Mouse (Mus musculus) left cerebral cortex, postnatal 14 days (tissue): Measurements from ENCODE around the gene Slc16a1. TPM values are rescaled to one million over a fixed set of nuclear protein-coding genes. Genes with fewer than 3 reads are reported as not detected.

Experiments
- DNase-seq, 2 experiments: peaks; one replicate each; pipeline ENCODE4 v3.0.0; 2021 to 2022; ENCODE audit warnings: low spot score in 2 of 2, mixed read lengths in 1 of 2
- intact Hi-C: fragments of 180-260 bp; cut with DNase I; formaldehyde crosslinking; loops from one replicate; pipeline ENCODE4 v1.15.1; 2025
- total RNA-seq, 2 experiments: library from RNA; stranded (reverse); gene quantifications; 2 replicates each; pipeline ENCODE4 v1.2.3; 2021

Slc16a1 gene
- total RNA-seq, 2 experiments from 2014 or later = 73.0 to 75.0 TPM

- peak; percentile 35 to 46 for DNase-seq
- intact Hi-C loops = loop anchor here (5.0 kb wide), 1 partner anchor 95 kb away; no protein-coding TSS in a partner anchor
Observed at GRCm38 (mm10) chr3:104637427-104638402, 753 bp upstream of the Slc16a1 start.

DNA sequence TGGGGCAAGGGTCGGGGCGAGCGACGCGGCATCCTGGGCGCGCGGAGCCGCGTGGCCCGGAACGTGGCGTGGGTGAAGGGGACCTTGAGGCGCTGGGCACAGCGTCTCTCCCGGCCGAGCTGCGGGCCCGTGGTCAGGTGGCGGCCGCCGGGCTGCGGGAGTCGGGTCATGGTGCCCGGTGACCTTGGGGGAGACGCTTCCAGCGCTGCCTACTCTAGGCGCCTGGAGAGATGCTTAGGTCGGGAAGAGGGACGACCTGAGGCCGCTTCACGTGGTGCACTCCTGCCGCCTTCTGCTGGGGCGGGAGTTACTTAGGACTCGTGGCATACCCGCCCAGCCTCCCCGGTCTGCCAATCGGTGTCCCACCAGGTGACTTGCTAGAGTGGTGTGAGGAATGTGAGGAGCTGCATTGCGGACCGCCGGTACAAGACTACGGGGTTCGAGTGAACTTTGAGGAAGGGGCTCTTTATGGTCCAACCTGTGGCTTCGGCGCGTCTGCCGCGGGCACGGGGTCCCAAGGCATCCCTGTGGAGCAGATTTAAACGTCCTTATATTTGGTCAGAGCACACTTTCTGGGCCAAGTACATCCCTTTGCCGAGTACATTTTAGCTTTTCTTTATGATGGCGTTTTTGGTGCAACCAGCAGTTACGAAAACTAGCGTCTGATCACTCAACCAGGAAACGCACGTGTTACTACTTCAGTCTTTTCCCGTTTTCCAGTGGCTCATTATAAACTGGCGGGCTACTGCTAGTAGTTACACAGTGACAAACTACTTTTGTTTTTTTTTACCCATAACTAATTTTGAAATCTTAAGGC is 672 bp downstream of the Slc16a1 start:
- DNase-seq = peak; percentile 30 to 53
- intact Hi-C loops = loop anchor here (5.0 kb wide), 1 partner anchor 97 kb away; no protein-coding TSS in a partner anchor

- intact Hi-C loops = loop anchor here (5.0 kb wide), 1 partner anchor 98 kb away; no protein-coding TSS in a partner anchor
- DNase-seq = no peak
Observed at GRCm38 (mm10) chr3:104639749-104640368, 1.4 kb downstream of the Slc16a1 start.

- intact Hi-C loops = no loop called here
Observed at GRCm38 (mm10) chr3:104640855-104641254, 2.4 kb downstream of the Slc16a1 start.

DNA sequence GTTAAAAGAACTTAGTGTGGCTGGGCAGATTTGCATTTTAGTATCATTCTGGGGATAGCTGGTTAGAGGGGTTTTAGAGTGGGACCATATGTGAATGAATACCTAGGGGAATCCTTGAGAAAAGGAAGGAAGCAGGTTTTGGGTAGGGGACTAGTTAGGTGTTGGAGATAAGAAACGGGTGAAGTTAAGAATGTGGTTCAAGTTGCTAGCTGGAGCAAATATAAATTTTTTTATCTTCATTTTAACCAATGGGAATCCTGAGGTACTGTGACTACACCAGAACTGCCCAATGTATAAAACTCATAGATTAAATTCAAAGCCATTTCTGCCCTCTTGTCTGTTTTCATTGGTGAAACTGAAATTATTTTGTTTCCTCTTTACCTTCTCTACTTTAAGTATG is 2.8 kb downstream of the Slc16a1 start:
- intact Hi-C loops = no loop called here
- no peak for DNase-seq

More at GRCm38 (mm10) chr3:104640855-104641254, 2.4 kb downstream of the Slc16a1 start:
- no peak for DNase-seq

GRCm38 (mm10) chr3:104643113-104643512 is 4.6 kb downstream of the Slc16a1 start:
- intact Hi-C loops = no loop called here
- no peak for DNase-seq

DNA sequence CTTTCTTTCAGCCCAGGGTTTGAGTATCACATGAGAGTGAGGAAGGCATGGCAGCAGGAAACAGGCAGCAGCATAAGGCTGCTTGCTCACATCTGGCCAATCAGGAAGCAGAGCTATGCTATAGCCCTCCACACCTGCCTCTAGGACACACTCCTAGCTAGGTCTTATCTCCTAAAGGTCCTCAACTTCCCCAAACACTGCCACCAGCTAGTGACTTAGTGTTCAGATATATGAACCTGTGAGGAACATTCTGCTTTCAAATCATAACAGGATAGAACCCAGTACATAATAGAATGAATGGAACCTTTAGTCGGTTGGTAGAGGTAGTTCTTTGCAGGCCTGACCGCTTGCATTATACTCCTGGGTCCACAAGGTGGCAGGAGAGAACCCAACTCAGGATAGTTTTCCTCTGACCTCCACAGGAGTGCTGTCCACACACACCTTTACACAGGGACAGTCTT is 5.4 kb downstream of the Slc16a1 start:
- DNase-seq = peak; percentile 43 to 68
- intact Hi-C loops = loop anchor here (2.0 kb wide), 1 partner anchor 31 kb away; no protein-coding TSS in a partner anchor

- DNase-seq = no peak
- intact Hi-C loops = loop anchor here (2.0 kb wide), 1 partner anchor 30 kb away; no protein-coding TSS in a partner anchor
Observed at GRCm38 (mm10) chr3:104644371-104644770, 5.9 kb downstream of the Slc16a1 start.

DNA sequence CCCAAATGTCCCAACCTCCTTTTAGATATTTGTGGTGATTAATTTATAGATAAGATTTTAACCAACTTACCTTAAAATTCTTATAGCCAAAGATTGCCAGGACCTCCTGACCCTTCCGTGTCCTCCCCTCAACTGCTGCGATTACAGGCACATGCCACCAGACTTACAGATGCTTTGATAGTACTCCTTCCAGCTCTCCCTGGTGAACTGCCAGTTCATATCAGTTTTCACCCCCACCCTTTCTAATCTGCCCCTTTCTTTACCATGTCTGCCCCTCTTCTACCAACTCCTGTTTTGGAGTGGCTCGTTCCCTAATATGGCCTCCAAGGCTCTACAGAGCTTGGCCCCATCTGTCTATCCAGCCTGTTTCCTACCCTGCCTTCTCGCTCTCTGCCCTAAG is 15.8 kb downstream of the Slc16a1 start:
- no peak for DNase-seq
- intact Hi-C loops = no loop called here

DNA sequence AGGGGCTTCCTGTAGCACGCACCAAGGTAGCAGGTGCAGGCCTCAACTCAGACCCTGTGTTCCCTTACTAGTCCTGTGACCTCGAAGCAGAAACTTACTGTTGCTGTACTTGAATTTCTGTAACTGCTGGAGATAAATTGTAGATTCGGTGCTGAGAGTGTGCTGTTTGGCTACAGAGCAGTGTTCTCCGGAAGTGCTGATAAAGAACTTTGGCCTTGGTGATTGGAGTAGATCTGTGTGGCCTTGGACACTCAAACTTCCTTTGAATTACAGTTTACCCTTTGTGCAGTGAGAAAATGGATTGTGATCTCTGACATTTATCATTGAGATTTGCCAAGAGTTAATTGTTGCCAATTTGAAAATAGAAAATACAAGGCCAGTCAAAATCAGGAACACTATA is 16.5 kb downstream of the Slc16a1 start:
- intact Hi-C loops = no loop called here
- no peak for DNase-seq

- intact Hi-C loops = no loop called here
- no peak for DNase-seq
Observed at GRCm38 (mm10) chr3:104658706-104659105, 20.2 kb downstream of the Slc16a1 start.

DNA sequence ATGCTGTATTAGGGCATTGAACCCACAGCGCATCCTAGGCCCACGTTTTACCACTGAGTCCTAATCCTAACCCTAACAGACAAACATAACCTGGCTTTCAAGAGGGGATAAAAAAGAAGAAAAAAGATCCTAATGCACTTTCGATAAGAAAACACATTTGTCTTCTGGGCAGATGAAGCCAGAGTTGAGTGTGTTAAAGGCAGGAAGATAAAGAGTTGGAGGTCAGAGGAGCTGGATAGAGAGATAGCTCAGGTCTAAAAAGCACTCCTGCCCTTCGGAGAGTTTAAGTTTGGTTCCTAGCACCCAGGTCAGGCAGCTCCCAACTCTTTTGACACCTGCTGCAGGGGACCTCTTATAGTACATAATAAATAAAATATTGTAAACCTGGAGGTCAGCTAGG is 21.3 kb downstream of the Slc16a1 start:
- DNase-seq = no peak
- intact Hi-C loops = no loop called here

DNA sequence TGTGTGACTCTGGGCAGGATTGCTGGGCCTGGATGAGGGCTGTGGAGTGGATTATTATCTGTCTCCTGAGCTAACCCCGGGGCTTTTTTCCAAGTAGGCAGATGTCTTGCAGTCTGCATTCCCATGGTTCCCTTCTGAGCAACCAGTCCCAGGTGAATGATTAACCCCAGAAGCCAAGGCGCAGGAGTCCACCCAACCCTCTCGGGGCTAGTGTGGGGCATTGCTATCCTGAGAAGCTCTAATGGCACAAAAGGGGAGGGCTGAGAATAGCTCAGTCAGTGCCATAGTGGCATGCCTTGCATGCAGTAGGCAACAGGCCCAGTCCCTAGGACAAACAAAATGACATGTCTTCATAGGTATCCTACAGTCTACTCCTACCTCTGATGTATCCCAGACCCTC is 22.1 kb downstream of the Slc16a1 start:
- intact Hi-C loops = no loop called here
- DNase-seq = no peak

- intact Hi-C loops = no loop called here
Observed at GRCm38 (mm10) chr3:104662007-104662406, 23.5 kb downstream of the Slc16a1 start.

GRCm38 (mm10) chr3:104662926-104663325 is 24.5 kb downstream of the Slc16a1 start:
- intact Hi-C loops = no loop called here
- no peak for DNase-seq

More at GRCm38 (mm10) chr3:104662007-104662406, 23.5 kb downstream of the Slc16a1 start:
- DNase-seq = no peak

- intact Hi-C loops = no loop called here
- peak; percentile 70 to 81 for DNase-seq
Observed at GRCm38 (mm10) chr3:104666950-104667349, 28.5 kb downstream of the Slc16a1 start.

DNA sequence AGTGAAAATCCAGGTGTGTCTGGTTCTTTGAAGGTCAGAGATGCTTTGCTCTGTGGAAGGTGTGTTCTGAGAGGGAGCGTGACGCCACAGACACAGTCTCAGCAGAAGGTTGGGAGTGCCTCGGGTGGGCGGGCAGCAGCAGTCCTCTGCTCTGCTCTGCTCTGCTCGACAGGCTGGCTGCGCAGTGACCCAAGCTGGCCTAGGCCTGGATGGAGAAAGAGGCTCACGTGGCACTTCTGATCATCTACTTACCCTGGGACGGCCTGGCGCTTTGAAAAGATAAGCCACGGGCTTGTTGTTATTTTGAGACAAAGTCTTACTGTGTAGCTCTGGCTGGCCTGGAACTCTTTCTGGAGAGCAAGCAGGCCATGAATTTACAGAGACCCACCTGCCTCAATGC is 29.0 kb downstream of the Slc16a1 start:
- intact Hi-C loops = no loop called here
- no peak for DNase-seq

GRCm38 (mm10) chr3:104668989-104669388 is 30.5 kb downstream of the Slc16a1 start:
- DNase-seq = no peak
- intact Hi-C loops = no loop called here

DNA sequence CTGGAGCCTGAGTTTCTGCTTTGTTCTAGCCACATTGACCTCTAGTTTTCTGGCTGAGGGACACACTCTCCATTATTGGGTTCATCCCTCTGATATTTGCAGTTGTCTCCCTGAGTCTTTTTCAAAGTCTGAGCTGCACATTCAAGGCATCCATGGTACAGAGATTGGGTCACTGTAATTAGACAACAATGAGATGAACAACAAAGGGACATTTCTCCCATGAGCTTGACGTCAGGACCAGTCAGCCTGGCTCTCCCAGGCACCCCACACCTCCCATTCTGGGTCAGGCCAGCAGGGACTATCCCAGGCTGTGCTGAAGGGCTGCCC is 31.4 kb downstream of the Slc16a1 start:
- no peak for DNase-seq
- intact Hi-C loops = no loop called here
